Mouse (Mus musculus): Measurements from ENCODE around the gene Mysm1.

The Mysm1 gene

DNA sequence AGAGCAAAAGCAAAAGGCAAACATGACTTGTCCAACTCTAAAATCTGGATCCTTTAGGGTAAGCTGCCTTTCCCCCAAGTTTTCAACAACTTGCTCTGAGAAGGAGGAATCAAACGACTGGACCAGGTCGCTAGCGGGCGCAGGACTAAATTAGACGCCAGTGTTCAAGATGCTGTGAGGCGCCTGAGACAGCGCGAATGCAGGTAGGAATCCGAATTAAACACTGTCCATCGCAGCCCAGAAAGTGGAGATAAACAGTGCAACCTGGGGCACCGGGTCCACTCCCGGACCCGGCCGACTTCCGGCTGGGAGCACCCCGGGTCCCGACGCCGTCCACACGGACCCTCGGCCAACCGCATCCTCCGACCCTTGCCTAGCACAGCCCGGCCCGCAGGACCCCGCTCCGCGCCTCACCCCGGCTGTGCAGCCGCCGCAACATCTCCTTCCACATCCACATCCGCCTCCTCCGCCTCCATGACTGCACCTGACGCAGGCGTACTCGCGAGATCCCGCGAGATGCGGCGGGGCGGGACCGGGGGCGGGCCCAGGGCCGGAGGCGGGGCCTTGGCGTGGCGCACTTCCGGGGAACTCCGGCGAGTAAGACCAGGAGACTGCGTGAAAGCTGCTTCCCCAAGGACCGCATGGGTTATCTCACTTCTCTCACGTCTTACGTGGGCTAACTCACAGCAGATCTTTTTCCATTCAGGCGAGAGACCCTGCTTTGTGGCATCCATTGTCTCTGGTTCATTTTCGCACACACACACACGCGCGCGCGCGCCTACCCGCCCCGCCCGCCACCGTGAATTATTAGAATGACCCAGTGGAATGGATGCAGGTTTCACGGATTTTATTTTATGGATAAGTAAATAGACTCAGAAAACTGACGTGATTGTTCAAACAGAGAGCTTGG lies at the start of gene Mysm1:
Mysm1 (minus strand) TSS at position 511 of the 910 bp plus-strand sequence.
- DNase-seq (ENCODE audit: low spot score in 2 of 2), result peak; percentile 96

DNA sequence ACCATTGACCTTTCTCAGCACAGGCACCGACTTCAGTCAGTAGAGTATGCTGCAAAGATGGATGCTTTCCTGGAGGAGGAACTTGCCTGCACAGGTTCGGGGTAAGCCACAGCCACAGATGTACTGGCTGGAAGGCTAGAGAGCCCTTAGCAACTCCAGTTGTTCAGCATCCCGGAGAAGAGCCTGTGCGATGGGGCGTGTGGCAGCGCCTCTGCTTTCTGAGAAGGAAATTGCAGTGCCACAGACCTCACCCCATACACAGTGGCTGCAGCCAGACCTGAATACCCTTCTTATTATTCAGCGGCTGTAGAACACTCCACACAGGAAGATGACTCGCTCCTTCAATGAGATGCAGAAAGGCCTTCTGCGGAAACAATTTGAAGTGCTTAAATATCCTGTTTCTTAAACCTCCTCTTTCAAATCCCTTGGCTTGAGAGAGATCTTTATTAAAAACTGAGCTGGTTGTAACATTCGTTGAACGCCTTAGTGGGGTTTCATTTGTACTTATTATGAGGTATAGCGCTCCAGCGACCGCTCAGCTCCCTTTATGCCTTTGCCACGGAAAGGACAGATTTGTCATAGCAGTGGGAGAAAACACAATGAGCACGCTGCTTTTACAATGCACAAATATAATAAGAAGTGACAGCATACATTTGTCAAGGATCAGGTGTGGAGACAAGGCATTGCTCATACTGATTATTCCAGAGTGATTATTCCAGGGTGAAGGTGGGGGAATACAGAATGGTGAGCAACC lies 47.1 kb upstream of the Mysm1 start:
- DNase-seq (ENCODE audit: low spot score in 2 of 2), result no peak

DNA sequence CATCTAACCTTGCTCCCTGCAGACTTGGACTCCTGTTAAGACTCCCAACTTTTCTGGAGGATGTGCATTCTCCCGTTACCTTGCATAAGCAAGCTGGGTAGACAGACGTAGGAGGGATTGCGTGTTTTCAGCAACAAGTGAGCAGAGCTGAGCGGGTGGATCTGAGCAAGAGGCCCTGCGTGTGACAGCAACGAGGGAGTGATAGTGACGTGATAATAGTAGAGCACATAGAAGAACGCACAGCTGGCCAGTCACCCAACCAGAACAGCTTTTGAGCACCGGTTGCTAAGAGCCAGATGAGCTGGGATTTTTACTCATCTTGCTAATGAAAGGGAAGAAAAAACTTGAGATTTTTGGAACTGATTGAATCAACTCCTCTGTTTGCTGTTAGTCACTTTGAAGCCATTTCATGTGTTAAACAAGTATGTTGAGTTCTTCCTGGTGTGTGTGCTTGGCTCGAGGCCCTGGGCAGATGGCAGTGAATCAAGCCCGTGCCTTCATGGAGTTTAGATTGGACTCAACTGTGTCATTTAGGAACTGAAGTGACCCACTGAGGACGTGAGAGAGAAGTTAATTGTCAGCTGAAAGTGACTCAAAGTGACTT lies 44.6 kb upstream of the Mysm1 start:
- peak; percentile 52 to 55 for DNase-seq (ENCODE audit: low spot score in 2 of 2)

DNA sequence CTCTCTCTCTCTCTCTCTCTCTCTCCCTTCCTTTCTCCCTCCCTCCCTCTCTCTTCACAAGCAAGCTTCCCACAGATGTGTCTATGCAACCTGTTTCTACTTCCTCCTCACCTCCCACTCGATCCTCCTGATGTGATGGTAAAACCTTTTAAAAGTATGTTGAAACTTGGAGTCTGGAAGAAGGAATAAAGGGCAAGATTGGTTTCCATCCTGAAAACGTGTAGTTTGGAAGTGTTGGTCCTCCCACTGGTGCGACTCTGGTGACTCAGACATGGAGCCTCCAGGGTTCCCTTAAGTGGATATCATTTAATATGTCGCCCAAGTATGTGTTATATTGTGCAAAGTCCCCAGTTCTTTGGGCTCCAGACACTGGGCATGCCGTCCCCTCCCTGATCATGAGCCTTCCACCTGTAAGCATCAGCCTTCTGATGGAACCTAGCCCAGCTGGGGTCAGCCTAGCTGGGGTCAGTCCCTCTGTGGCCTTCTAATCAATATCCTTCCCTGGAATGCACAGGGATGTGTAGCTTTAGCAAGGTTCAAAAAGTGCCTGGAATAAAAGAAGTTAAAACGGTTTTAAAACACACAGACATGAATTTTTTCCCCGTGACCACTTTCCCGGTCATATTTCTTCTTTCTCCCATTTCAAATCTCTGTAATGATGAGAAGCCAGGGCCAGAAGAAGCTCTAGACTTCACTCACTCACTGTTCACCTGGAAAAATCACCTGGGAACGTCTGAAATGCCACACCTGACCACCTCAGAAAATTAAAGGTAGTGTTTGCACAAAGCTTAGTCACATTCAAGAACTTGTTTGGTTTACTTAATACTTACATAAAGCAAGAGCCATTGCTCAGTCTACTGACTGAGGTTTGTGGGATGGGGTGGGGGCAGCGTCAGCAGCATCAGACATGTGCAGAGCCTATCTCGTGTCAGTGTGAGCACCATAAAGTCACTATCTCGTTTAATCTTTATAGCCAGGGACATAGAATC lies 43.0 kb upstream of the Mysm1 start:
- no peak for DNase-seq (ENCODE audit: low spot score in 2 of 2)

DNA sequence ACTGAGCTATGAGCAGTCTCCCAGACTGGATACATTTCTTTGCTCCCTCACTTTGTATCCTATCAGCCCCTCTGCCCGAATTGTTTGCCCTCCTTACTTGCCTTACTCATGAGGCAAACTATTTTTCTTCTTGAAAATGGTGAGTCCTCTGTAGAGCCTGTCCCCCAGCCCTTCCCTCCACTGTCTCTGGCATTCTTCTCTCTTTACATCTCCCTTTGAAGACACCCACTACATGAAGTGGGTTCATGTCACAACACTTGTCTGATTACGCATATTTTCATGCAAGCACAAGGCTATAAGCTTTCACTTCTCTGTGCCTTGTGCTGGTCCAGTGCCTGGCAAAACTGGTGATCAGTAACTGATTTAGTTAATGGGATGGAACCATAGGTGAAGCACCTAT lies 41.3 kb upstream of the Mysm1 start:
- no peak for DNase-seq (ENCODE audit: low spot score in 2 of 2)

DNA sequence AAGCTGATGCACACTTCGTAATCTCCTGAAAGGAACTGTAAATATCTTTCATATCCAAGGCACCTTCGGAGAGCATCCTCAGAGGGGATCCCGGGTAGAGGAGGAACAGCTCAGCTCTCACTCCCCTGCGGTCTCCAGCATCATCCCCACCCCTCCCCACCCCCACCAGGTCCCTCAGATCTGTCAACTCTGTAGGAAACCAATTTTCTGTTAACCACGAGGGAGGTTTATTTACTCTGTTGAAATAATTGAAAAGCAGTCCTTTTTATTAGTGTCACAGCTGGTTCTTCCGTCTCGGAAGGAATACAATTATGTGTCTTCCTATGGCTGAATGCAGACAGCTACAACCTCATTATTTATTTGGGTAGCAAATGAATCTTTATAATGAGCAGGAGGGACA lies 39.3 kb upstream of the Mysm1 start:
- DNase-seq (ENCODE audit: low spot score in 2 of 2), result no peak

DNA sequence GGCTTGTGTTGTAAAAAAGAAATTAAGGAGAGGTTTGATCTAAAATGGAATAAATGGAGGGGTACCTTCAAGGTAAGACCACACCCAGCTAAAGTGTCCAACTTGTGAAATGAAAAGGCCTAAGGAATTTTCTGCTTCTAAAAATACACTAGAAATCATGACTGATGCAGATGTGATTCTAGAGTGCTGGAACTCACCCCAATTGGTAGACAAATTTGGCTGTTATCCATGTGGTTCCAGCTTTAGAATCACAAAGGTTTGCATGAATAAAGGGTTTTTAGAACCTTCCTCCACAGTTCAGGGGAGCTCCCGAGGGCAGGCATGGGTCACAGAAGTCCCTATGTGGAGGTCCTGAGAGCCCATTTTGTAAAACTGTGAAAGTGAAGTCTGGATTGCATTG lies 33.8 kb upstream of the Mysm1 start:
- no peak for DNase-seq (ENCODE audit: low spot score in 2 of 2)

DNA sequence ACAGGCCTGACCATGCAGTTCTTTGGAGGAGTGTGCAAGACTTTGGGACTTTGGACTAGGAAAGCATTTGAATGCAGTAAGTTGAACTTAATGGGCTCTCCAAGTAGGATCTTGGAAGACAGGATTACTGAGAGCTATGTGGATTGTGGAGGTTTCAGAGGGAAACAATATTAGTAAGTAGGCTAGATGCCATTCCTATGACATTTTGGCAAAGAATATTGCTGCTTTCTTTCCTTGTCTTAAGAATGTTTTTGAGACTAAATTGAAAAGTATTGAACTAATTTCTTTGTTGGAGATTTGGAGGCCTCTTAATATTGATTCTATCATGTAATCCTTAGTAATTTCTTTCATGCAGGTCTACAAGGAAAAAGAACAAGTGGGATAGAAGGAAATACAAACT lies 33.4 kb upstream of the Mysm1 start:
- DNase-seq (ENCODE audit: low spot score in 2 of 2), result no peak

DNA sequence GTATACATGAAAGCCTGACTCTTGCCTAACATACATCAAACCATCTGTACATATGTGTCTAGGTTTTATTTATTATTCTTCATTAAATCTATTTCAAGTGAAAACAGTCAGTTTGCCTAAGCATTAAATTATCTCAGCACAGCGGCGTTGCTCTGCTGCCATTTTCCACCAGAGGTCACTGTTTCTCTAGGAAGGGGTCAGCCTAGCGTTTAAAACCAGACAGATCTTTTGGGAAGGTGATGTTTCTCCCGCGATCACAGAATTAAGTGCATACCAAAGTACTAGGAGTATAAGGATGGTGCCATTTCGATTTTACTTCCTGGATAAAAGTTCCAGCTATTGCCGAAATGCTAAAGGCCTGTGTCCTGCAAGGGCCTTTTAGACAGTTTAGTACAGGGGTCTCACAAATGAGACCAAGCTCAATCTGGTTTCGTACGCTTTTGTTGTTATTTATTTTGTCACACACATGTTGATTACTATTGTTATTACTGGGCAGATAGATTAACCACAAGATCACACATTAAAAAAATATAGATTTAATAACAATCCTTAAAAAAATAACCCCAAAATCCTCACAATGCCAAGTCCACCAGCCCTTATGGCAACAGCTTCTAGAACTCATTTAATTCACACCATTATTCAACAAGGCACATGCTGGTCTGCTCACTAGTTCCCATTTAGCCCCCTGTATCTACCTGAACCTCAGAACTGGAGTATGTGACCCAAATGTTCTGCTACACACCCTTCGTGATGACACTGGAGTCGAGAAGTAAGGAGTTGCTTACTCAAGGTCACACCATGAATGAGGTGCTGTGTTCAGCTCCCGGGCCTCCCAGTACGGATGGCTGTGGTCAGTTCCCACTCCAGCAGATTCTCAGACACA lies 29.5 kb upstream of the Mysm1 start:
- DNase-seq (ENCODE audit: low spot score in 2 of 2), result peak; percentile 72 to 84

DNA sequence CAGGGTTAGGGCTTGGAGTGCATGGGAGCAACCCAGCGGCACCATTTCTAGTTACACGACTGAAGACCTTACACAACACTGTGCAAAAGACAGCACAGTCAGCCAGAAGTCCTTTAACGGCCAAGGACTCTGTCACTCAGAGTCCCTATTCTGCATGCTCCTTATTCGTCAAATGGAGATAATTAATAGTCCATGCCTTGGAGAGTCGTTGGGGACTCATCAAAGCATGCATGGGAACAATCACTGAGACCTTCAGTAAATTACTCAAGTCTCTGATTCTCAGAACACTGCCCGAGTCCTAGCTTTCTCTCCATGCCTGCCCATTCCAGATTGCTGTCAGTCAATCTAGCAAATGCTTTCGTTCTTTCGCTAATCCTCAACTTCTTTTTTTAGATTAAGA lies 28.9 kb upstream of the Mysm1 start:
- DNase-seq (ENCODE audit: low spot score in 2 of 2), result no peak

DNA sequence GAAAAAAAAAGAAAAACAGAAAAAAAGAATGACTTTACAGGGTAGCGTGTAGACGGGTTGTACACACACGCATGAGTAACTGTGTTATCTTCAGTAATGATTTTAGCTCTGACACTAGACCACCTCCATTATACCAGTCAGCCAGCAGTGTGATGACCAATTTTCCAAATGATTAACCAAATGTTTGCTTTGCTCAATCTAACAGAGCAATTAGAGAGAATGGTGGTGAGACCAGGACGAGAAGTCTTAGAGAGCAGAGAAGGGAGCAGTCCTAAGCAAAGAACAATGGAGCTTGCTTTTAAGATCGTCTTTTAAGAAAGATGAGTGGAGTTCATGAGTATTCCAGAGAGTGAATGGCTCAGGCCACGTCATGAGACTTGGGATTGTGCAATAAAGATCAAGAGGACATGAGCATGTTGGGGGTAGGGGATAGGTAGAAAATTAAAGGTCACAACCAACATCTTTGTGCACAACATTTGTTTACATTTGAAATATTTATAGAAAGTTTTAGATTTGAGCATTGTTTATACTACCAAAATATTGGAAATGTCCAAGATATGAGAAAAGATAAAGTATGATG lies 26.4 kb upstream of the Mysm1 start:
- DNase-seq (ENCODE audit: low spot score in 2 of 2), result no peak

DNA sequence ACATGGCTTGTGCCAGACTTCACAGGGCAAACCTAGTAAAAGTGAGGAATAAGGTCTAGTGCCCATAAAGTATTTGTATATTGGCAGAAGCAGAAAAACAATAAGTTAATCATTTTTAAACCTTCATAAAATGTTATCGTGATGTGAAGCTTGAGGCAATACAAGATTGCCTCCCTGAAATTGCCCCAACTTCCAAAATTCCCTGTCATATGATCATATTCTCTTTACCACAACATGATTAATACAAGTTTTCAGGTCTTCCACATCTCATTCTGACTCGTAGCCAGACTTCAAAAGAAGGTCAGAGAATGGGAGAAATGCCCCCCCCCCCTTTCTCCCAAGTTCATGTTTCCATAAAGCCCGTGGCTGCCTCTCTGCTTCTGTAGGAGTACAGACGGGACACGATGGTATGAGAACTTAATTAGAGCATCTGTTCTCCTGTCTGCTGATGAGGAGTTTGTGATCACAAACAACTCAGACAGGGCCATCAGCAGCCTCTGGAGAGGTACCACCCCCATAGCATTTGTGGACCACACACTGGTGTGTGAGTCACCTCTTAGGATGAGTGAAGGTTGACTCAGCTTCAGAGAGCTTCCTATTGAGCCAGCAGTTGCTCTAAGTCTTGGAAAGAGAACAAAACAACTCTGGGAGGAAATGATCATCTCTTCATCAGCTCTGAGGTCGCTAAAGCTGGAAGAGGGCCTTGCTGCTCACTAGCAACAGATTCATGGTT lies 22.3 kb upstream of the Mysm1 start:
- DNase-seq (ENCODE audit: low spot score in 2 of 2), result no peak

DNA sequence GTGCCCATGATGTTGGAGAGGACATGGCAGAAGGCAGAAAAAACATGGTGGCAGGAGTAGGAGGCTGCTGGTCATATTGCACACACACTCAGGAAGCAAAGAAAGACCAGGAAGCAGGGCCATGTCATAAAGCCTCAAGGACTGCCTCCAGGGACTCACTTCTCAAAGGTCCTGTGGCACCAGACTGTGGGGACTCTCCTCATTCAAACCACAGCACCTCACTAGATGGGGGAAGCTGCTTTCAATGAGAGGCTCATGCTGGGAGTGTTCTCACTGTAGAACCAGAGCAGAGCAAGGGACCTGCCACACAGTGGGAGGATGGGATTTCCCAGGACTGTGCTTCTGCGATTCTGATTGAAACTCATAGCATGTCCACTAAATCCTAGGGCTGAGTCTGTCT lies 21.2 kb upstream of the Mysm1 start:
- DNase-seq (ENCODE audit: low spot score in 2 of 2), result no peak

DNA sequence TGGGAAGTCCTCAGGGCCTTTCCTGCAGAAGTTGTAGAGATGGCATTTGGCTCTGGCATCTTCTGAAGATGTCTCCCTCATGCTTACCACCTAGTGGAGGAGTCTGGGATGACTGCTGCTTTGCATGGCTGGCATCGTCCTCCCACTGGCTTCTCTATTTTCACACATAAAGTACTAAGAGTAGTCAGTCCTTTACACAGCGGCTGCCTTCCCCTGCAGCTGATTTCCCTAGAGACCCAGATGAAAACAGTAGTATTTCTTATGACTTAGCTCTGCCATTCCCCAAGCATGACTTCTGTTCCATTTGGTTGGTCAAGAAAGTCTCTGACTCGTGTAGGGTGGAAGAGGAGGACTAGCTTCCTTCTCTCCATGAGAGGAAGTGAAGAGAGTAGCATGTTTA lies 20.3 kb upstream of the Mysm1 start:
- no peak for DNase-seq (ENCODE audit: low spot score in 2 of 2)

DNA sequence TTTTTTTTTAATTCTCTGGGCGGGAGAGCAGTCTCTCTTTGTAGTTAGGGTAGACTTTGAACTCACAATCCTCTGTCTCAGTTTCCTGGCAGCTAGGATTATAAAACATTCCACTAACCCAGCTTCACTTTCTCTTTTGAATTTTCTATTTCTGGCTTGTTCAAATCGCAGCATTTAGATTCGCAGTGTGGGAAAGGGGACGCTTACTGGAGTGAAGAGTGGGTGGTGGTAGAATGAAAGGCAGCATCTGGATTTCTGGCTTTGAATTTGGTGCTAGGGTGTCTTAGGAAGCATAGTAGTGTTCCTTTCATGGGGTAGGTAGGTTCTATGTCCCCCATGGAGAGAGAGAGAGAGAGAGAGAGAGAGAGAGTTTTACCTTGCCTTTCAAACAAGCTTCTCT lies 17.0 kb upstream of the Mysm1 start:
- no peak for DNase-seq (ENCODE audit: low spot score in 2 of 2)

DNA sequence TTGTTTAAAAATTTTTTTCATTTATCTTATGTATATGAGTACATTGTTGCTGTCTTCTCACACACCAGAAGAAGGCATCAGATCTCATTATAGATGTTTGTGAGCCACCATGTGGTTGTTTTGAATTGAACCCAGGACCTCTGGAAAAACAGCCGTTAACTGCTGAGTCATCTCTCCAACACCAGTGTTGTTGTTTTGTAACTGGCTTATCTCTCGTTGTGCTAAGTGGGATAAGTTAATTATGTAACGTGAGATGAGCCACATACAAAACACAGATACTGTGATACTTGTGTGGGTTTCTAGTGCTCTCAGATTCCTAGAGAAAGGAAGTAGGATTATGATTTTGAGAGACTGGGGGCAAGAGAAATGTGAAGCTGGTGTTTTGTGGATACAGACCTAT lies 11.3 kb upstream of the Mysm1 start:
- DNase-seq (ENCODE audit: low spot score in 2 of 2), result no peak

DNA sequence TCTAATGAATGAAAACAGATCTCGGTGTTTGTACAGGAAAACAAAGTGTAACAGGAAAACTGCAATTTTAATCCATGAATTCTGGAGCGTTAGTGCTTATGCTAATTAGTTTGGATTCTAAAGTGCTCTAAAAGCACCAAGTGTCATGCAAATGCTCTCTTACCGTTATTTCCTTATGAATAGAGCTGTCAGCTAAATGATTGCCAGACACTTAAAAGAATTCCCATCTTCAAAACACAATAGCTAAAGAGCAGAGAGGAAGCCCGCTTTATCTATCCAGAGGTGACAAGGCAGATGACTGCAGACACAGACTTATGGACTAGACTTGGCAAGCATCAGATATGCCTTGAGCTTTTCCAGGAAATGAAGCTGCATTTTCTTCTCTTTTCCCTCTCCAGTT lies 8.8 kb upstream of the Mysm1 start:
- DNase-seq (ENCODE audit: low spot score in 2 of 2), result no peak

DNA sequence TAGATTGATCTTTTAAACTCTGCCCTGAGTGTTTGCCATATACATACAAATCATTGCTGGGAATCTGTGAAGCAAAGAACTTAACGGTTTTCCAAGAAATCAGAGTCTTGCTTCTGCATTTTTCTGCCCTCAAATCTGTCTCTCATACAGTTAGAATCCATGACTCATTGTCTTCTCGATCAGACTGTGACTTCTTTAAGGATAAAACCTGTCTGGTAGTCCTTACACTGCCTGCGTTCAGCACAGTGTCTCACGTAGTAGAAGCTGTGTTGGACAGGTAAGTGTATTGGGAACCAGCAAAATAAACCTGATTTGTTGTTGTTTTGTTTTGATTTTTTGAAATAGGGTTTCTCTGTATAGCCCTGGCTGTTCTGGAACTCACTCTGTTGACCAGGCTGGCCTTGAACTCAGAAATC lies 608 bp upstream of the Mysm1 start:
- DNase-seq (ENCODE audit: low spot score in 2 of 2), result no peak

DNA sequence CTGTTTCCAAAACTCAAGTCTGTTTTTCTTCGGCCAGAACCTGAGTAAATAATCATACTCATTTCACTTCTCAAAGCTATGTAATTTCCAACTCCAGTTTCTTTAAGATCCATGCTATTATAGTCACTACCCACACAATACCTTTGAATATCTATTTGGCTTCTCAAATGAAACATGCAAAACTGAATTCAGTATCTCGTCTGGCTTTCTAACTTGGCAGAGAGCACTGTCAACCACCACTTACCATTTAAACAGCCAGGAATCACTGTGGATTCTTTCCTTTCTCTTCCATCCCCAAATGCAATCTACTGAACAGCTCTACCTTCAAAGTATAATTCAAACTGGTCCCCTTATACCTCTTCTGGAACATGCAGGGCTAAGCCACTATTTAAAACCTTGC lies 5.6 kb downstream of the Mysm1 start:
- no peak for DNase-seq (ENCODE audit: low spot score in 2 of 2)

Measured in right cerebral cortex, postnatal 10 days (tissue).